Mouse (Mus musculus) leukemia stem cell, adult 10-12 weeks (primary cell): Measurements from ENCODE around the gene Cog6. TPM values are rescaled to one million over a fixed set of nuclear protein-coding genes. Genes with fewer than 3 reads are reported as not detected.

Source experiments
- polyA plus RNA-seq: library from polyadenylated mRNA; stranded (reverse); fragments of >175 nt; gene quantifications from 2 replicates; pipeline ENCODE4 v1.2.3, GENCODE M21; 2012; ENCODE audit warnings: low replicate concordance

Gene Cog6
- 21.4 and 60.1 TPM in 2 replicates for polyA plus RNA-seq

GRCm38 (mm10) chr3:53016436-53017340, at the start of gene Cog6:
Gene Cog6 (minus strand): TSS chr3:53017237.

GRCm38 (mm10) chr3:53041411-53042239, 24.6 kb upstream of the Cog6 start, which contains the start of gene Lhfp:
Gene Lhfp (plus strand): TSS chr3:53041528.

Other genes starting within 250 kb of the Cog6 start
- 1.9 and 2.5 TPM in 2 replicates for gene Lhfp, start 24.3 kb upstream of the Cog6 start, polyA plus RNA-seq